Mouse (Mus musculus): ENCODE data around the gene Tpo.

The Tpo gene

DNA sequence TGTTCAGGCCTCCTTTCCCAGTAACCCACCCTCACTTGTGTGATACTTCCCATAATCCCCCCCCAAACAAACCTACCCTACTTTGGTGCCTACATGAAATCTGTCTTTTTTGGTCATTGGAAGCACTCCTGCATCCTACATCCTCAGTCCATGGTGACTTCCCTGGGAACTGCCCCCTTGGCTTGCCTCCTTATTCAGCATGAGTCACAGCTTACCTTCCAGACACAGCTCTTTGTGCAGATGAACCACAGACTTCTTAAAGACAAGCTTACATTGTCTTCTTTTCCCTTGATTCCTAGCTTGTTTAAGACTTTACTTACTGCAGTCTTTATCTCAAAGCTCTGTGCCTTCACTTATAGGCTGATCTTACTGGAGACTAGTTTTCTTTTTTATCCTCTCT is 112.0 kb downstream of the Tpo start:
- DNase-seq (ENCODE audit: low read depth, low spot score), result no peak

GRCm38 (mm10) chr12:30017131-30017530 is 115.3 kb downstream of the Tpo start:
- no peak for DNase-seq (ENCODE audit: low read depth, low spot score)

- DNase-seq (ENCODE audit: low read depth, low spot score), result no peak
Observed at GRCm38 (mm10) chr12:30015501-30015900, 116.9 kb downstream of the Tpo start.

DNA sequence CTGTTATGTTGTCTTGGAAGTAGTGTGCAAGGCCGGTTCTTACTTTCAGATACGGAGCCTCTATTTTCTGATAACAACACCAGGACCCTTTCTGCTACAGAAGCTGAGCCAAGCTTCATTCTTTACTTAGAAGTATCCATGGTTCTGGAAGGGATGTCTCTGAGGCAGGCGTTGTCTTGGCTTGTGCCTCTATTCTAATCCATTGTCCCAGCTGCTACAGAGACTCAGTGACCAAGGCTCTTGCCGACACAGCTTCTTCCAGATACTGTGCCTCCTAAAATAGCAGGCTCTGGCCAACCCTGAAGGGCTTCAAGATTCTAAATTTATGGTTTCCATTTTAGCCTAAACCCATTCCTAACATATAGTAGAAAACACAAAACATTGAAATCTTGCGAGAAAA is 123.7 kb downstream of the Tpo start:
- DNase-seq (ENCODE audit: low read depth, low spot score), result no peak

- no peak for DNase-seq (ENCODE audit: low read depth, low spot score)
Observed at GRCm38 (mm10) chr12:30006586-30006985, 125.8 kb downstream of the Tpo start.
